Mouse (Mus musculus) heart, postnatal 14 days (tissue): ENCODE data around the gene Megf11. TPM values are rescaled to one million over a fixed set of nuclear protein-coding genes. Genes with fewer than 3 reads are reported as not detected.

Source experiments
- DNase-seq, 2 experiments: peaks; one replicate each; pipeline ENCODE4 v3.0.0; 2021 to 2022
- intact Hi-C: fragments of 180-260 bp; cut with DNase I; formaldehyde crosslinking; loops from one replicate; pipeline ENCODE4 v1.15.1; 2025
- total RNA-seq, 2 experiments: library from RNA; stranded (reverse); gene quantifications; 2 replicates each; pipeline ENCODE4 v1.2.3; 2021

Gene Megf11
- total RNA-seq, 2 experiments from 2014 or later = 3.6 to 4.2 TPM

DNA sequence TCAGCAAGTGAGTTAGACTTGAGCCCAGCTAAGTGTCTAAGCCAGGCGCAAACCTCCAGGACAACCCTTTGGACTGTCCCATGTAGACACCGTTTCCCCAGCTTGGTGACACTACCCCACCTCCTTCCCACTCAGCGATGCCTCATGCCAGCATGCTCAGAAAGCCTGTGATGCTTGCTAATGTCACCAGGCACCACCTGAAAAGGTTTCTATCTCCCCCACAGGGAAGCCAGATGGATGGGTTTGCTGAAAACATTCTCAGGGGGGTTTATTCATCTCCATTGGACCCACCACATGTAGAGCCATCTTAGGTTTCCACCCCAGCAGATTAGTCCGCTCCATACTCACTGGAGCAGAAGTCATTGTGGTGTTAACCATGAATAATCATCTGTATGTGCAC lies 237.9 kb downstream of the Megf11 start:
- DNase-seq = no peak
- intact Hi-C loops = loop anchor here (5.0 kb wide), 1 partner anchor 384 kb away; no protein-coding TSS in a partner anchor

DNA sequence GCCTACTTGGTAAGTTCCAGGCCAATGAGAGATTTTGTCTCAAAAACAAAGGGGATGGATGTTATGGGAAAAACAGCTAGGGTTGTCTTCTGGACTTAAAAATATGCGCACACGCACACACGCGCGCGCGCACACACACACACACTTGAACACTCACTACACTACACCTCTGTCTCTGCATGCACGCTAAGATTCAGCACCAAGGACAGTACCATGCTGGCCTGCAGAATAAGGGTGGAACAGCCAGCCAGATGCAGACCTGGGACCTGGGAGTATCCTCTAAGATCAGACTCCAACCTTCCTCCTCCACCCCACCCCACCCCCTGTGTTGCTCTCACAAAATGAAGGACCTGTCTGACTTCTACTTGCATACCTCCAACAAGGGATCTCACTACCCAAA lies 239.1 kb downstream of the Megf11 start:
- DNase-seq = peak; percentile 50 to 69
- intact Hi-C loops = loop anchor here (5.0 kb wide), 1 partner anchor 383 kb away; no protein-coding TSS in a partner anchor

DNA sequence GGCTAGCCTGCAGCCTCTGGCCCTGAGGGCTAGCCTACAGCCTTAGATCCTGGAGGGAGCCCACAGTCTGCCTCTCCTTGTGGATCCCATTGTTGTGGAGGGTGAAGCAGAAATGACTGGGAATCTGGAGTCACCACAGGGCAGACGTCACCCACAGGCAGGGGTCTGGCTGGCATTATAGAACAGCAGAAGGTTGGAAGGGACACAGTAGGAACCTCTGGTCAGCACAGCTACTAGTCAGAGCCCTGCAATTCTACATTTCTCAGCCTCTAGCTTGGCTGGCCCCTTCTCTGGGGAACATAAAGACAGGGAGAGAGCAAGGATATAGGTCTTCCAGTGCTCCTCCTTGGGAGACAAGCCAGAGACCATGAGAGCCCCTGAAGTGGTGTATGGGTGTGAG lies 244.4 kb downstream of the Megf11 start:
- intact Hi-C loops = no loop called here
- no peak for DNase-seq

DNA sequence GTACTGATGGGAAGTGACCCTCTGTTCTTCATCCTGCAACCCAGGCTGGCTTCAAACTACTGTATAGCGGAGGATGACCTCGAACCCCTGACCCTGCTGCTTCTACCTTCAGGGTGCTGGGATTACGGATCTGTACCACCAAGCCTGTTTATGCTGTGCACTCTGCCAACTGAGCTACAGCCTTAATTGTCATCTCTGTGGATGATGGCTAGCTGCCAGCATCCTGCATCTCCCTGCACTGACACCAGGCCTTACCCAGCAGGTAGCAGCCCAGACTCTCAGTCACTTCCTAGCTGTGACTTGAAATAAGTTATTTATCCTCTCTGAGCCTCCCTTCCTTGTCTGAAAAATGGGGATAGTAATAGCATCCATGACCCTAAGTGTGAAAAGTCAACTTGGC lies 247.7 kb downstream of the Megf11 start:
- DNase-seq = no peak
- intact Hi-C loops = no loop called here

DNA sequence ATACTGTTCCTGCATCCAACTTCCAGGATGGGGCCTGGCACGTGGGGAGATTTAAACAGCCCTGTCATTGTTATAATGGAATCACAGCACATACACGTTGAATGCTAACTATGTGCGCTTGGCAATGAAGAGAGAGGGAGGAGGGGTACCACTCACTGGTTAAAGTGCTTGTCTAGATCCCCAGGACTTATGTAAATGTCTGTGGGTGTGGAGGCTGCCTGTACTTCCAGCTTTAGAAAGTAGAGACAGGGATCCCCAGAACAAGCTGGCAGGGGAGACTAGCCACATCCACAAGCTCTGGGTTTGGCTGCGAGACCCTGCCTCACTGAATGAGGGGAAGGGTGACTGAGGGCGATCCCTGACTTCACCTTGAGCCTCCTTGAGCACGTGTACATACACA lies 250.7 kb downstream of the Megf11 start:
- intact Hi-C loops = no loop called here
- no peak for DNase-seq

DNA sequence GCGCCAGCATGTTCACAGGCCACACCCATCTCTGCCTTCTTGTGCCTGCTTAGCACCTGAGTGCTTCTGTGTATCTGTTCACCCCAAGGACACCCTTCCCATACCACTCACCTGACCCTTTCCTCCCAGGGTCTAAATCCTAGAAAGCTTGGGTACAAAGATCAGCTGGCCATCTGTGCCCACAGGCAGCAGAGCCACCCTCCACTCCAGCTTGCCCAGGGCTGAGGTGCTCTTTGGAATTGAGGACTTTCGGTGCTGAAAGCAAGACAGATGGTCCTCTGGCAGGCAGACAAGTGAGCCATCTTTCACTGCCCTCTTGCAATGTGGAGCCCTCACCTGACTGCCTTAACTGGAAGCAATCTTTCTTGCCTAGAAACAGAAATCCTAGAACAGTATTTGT lies 251.5 kb downstream of the Megf11 start:
- DNase-seq = no peak
- intact Hi-C loops = no loop called here

DNA sequence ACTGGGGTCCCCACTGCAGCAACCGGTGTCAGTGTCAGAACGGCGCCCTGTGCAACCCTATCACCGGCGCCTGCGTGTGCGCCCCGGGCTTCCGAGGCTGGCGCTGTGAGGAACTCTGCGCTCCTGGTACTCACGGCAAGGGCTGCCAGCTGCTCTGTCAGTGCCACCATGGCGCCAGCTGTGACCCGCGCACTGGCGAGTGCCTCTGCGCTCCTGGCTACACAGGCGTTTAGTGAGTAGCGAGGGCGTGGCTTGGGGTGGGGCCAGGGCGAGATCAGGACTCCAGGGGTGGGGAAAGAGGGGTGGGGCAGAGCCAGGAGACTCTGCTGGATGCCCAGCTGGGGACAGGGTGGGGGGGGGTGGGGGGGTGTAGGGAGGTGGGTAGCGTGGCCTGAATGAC lies 252.8 kb downstream of the Megf11 start:
- intact Hi-C loops = no loop called here
- peak; percentile 23 to 49 for DNase-seq

DNA sequence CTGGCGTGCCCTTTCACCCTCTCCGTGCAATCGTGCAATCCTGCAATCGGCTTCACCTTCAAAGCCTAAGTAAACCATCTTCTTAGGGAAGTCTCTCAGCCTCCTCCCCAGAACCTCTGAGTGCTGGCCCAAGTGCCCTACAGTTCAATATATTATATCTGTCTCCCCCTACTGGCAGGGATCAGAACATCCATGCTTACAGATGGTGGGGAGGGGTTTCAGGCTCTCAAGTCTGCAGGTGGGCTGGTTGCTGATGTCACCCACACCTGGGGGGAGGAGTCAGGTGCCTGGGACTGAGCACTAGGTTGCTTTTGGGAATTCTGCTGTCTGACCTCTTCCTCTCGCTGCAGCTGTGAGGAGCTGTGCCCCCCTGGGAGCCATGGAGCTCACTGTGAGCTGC lies 254.2 kb downstream of the Megf11 start:
- intact Hi-C loops = loop anchor here (1.0 kb wide), 2 partner anchors 245 to 293 kb away; no protein-coding TSS in a partner anchor
- peak; percentile 15 to 48 for DNase-seq

DNA sequence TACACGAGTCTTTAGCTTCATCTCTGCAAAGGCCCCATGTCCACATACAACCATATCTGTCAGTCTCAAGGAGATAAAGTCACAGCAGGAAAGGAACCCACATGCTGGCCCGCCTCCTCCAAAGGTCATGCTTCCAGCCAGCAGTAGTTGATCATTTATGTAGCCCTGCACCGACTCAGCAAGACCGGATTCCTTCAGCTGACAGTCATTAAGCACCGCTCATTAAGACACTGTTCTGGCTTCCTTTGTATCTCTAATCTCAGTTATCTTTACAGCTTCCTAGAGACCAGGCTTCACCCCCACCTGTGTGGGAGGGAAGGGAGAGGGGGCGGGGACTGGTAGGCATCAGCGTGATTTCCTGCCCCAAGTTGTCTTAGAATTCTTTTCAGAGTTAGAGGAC lies 258.7 kb downstream of the Megf11 start:
- no peak for DNase-seq
- intact Hi-C loops = no loop called here

DNA sequence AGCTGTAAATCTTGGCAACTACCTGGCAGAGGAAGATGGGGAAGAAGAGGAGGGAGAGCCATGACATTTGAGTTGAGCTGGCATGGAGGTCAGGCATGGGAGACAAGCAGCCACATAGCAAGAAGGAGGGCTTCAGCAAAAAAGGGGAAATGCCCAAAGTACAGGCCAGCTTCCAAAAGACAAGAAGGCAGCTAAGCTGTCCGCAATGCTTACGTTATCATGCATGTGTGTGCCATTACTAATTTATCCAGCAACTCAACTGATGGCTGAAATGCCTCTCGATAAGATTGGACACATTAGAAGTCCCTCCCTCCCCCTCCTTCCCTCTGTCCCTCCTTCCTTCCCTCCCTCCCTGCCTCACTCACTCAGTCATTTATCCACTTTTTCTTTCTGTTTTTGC lies 260.0 kb downstream of the Megf11 start:
- intact Hi-C loops = no loop called here
- no peak for DNase-seq

DNA sequence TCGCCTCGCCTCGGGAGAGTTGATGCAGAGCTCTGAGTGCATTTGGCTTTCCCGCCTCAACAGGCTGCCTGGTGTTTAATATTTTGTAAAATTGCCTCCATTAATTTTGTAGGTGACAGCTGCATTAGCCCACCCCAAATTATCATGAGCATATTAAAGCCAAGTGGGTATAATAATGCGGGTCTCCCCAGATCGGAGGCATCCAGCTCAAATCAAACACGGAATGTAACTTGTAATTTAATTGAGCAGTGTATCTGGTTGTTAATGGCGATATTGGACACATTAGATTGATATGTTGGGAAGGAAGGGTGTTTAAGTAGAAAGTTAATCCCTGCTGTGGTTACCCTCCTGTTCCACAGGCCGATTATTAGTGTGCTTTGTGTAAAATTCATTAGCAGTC lies 264.0 kb downstream of the Megf11 start:
- intact Hi-C loops = no loop called here
- no peak for DNase-seq

DNA sequence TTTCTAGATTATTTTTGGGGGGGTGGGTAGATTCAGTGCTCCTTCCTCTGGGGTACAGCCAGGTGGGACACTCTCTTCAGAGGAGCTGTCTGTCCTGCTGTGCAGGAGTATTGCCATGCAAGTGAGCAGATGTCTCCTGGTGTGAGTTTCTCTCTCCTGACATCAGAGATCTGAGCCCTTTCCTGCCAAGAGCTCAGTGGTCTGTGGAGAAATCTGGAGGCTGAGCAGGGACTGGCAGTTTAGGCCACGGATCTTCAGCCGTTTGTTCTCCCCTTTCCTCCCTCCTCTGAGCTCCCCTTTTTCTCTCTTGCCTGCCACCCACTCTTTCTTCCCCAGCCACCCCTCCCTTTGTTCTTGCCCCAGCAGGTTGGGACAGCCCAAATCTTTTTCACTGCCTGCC lies 264.5 kb downstream of the Megf11 start:
- intact Hi-C loops = no loop called here

DNA sequence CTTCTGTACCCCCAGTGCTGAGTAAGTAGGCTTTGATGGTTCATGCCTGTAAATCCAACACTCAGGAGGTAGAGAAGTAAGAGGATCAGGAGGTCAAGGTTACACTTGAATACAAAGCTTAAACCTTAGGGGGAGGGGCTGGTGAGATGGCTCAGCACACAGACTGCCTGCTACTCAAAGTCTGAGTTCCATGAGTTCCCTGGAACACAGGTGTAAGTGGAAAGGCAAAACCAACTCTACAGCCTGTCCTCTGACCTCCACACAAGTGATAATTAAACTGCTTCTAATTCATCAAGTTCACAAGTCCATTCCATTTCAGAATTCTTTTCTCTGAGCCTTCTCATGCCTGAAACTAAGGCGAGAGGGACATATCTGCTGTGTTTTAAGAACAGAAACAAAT lies 265.8 kb downstream of the Megf11 start:
- no peak for DNase-seq
- intact Hi-C loops = no loop called here

More for the DNA sequence above, 264.5 kb downstream of the Megf11 start:
- DNase-seq = no peak

DNA sequence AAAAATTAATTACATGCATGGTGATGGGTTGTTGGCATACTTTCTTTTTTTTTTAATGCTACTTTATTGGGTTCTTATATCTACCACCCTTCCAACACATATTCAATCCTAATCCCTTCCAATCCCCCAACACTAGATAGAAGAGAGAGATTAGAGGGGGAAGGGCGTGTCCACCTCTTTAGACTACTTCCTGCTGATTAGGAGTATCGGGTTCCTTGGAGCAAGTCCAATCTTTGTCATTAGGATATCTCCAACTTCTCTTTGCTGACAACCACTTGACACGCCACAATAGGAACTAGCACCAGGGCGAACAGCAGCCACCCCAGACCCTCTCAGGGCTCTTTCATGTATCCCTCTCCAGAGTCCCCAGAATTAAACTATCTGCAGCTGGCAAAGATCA lies 266.3 kb downstream of the Megf11 start:
- intact Hi-C loops = no loop called here
- DNase-seq = no peak

DNA sequence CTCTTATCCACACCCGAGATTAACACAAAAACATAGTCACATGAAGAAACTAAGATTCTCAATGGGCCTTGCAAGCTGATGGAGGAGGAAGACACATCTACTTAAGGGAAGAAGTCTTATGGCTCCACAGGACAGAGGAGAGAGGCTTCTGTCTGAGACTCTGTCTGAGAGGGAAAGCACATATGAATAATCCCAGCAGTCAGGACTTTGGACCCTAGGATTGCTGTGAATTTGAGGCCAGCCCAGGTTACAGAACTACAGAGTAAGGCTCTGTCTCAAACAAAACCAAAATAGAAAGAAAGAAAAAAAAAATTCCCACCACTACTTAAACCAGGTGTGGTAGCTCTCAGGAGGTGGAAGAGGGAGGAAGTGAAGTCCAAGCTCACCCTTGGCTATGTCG lies 266.7 kb downstream of the Megf11 start:
- no peak for DNase-seq
- intact Hi-C loops = no loop called here

DNA sequence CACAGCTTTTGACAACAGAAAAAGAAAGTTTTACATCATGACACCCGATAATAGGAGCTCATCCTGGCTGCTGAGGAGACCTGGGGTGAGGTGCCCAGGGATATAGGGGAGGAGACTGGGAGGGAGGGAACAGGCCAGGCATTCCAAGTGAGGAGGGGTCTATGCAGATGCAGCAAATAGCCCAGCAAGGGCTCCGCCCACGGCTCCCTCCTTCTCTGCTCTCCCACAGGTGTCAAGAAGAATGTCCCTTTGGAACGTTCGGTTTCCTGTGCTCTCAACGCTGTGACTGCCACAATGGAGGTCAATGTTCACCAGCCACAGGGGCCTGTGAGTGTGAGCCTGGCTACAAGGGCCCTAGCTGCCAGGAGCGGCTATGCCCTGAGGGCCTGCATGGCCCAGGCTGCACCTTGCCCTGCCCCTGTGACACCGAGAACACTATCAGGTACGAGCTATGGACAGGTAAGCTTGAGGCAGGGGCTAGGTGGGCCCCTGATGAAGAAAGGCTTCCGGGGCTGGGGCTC lies 267.5 kb downstream of the Megf11 start:
- no peak for DNase-seq
- intact Hi-C loops = no loop called here

DNA sequence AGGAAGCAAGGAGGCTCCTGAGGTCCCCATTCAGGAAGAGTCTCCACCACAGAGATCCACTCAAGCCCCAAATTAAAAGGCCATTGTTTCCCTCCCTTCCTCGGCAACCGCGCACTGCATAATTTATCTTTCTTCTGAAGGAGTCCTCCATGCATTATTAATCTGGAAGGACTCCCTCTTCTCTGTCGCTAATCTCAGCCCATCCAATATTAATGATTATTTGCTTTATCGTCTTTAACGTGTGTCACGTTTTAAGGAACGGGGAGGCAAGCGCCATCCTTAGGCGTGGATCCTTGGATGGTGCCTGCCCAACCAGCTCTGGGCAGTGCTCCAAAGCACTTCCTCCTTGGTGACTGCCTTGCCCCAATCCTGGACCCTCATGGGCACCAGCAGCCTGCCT lies 269.3 kb downstream of the Megf11 start:
- intact Hi-C loops = no loop called here

DNA sequence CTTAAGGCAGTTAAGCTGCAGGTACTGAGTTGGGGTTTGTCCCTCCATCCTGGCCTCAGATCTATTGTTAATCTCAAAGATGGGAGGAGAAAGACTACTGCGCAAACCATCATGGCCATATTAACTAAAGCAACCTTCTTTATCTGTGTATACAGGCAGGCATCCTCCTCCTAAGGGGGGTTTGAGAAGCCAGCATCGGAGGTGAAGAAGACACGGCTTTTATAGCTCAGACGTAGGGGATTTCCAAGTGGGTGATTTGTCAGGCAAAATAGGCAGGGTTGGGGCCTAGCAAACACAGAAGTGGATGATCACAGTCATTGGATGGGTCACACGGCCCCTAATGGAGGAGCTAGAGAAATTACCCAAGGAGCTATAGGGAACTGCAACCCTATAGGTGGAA lies 271.2 kb downstream of the Megf11 start:
- intact Hi-C loops = no loop called here
- no peak for DNase-seq

More for the DNA sequence above, 269.3 kb downstream of the Megf11 start:
- no peak for DNase-seq

DNA sequence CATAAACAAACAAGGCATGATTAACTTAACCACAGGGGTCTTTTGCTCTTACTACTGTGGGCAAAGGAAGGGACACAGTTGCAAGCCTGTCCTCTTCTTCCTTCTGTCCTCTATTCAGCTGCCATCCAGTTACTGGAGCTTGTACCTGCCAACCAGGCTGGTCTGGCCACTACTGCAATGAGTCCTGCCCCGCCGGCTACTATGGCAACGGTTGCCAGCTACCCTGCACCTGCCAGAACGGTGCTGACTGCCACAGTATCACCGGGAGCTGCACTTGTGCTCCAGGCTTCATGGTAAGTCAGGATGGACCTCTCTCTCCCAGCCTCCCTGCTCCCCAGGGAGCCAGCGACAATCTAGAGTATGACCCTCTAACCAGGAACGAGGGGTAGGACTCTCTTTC lies 274.8 kb downstream of the Megf11 start:
- intact Hi-C loops = no loop called here
- DNase-seq = no peak

DNA sequence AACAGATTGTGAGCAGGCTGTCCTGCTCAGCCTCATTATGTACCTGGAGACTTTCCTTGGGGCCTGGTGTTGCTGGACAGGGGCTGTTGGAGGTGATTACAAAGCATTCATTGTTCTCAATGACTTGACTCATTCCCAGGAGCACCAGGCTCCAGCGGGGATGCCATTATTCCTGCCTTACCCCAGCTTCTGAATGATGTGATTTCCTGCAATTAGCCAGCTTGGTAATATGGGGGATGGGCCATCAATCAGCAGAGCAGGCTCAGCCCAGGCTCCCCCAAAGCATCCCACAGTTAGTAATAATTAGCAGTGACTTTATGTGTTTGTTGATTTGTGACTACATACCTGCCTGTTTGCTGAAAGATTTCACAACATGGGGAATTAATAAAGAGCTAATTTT lies 279.2 kb downstream of the Megf11 start:
- DNase-seq = no peak
- intact Hi-C loops = no loop called here

DNA sequence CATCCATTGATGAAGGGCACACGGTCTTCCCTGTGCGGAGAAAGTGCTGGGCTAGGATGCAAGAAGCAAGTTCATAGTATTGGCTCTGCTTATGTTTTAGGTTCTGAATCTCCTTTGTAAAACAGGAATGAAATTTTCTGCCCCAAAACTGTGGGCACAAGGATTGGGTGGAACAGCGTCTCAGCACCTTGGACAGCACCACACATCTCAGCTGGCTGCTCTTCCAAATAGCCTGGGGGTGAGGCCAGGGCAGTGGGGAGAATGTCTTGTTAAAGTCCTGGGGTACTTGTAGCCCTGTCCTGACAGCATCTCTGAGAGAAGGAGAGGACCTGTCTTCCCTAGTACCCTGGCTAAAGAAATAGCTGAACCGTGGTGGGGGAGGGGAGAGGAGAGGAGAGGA lies 281.1 kb downstream of the Megf11 start:
- intact Hi-C loops = no loop called here
- DNase-seq = peak; percentile 30 to 44

DNA sequence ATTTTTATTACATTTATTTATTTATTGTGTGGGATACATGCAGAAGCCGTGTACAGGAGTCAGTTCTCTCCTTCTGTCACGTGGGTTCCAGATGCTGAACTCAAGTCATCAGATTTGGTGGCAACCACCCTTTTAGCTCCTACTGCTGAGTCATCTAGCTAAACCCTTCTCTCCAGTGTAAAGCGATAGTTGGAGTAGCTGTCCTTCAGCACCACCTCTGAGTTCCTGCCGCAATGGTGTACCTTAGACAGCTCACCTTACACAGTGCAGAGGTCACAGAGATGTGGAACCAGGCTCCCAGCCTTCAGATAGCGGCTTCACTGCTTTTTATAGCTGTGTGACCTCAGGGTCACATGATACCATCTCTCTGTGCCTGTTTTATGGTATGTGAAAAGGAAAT lies 282.1 kb downstream of the Megf11 start:
- DNase-seq = peak; percentile 11 to 41
- intact Hi-C loops = no loop called here

DNA sequence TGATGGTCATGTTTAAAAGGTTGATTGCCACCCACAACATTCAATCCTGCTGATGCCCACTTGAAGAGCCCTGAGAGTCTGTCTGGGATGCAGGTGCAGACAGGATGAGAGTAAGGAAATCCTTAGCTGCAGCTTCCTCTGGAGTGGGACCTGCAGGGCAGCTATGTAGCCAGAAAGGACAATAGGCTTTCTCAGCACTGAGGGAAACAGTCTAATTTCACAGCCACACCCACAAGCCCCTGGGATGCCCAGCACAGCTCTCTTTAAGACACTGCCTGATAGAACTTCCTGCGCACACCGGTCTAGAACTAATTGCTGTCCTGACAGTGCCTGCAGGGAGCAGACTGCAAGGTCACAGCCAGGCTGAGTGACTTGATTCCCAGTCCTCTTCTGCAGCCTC lies 282.6 kb downstream of the Megf11 start:
- intact Hi-C loops = no loop called here
- DNase-seq = no peak
